Mouse (Mus musculus): ENCODE measurements at regions not wholly inside any gene's neighbourhood (a gene's known extent, or its start where the extent isn't known, plus 50 kb on each side); places are given as distances from the start of the nearest gene placed in this dataset.

DNA sequence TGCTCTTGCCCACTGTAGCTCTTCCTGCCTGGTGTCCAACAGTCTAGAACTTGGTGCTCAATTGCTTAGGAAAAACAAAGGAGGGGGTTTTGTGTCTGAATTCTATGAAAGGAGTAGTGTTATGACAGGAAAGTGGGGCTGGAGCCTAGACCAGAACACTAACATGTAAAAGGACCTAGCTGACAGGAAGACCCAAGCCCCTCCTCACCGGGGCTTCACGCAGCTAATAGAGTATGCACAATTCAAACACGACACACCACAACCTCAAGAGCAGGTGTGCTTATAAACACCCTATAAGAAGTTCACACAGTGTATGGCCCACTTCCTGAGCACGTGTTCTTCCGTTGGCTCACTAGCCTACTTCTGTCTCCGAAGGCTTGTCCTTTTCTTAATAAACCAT is 61.7 kb upstream of the Ifngr1 start:
- TF ChIP-seq CTCF (IDR thresholded peaks at IDR 0.05; ENCODE audit: extremely low read depth, insufficient read depth, insufficient read length, insufficient replicate concordance) (no peak), POLR2A (IDR thresholded peaks at IDR 0.05; ENCODE audit: low read depth, low read length) (no peak)
